Mouse (Mus musculus): ENCODE results near the gene Cenpk. TPM values are rescaled to one million over a fixed set of nuclear protein-coding genes. Genes with fewer than 3 reads are reported as not detected.
"Not testable (repeated sequence)": the region's sequence is repeated elsewhere in the genome, so short reads cannot be mapped to it uniquely, and the experiment has no call there.

The Cenpk gene
- polyA plus RNA-seq (2016; fragmentation: Nextera tagmentation; extraction: Ambion mirVana), result 89.4 and 92.6 TPM in 2 replicates

GRCm38 (mm10) chr13:104228384-104229066 lies at the start of gene Cenpk, which contains the start of gene Ppwd1:
Cenpk (plus strand) TSS chr13:104228611.
Ppwd1 (minus strand) TSS chr13:104228843.
- H3K27me3 ChIP-seq, result no peaks in the 10 kb centered on the region
- H3K9me3 ChIP-seq, result no peaks in the 10 kb centered on the region

GRCm38 (mm10) chr13:104178650-104179121 lies 49.7 kb upstream of the Cenpk start, which contains the start of gene Trim23:
Trim23 (plus strand) TSS chr13:104178797.
- H3K9me3 ChIP-seq, result no peaks in the 10 kb centered on the region
- peak within 1 kb of the TSS; percentile 85 for H3K9ac ChIP-seq (replicated peaks)
- H3K4me3 ChIP-seq (replicated peaks), result peak within 1 kb of the TSS; percentile 82
- H3K4me1 ChIP-seq (replicated peaks), result peaks cover 12% of the 10 kb centered on the region
- peak within 1 kb of the TSS; percentile 67 for H3K4me2 ChIP-seq
- H3K36me3 ChIP-seq, result peaks cover 25% of the 10 kb centered on the region
- under 1% methylated on average over 38 of the region's 38 CpGs for WGBS
- peak; percentile 99 for ATAC-seq (ENCODE audit: insufficient number of reproducible peaks, insufficient read depth, low FRiP score, low TSS enrichment, low read depth)
- no peaks in the 10 kb centered on the region for H3K27me3 ChIP-seq
- H3K27ac ChIP-seq, result peak within 1 kb of the TSS; percentile 84

More at GRCm38 (mm10) chr13:104228384-104229066, at the start of gene Cenpk, which contains the start of gene Ppwd1:
- peak; percentile 98 for ATAC-seq (ENCODE audit: insufficient number of reproducible peaks, insufficient read depth, low FRiP score, low TSS enrichment, low read depth)
- Histone ChIP-seq H3K9ac (replicated peaks) (peak within 1 kb of the TSS; percentile 83), H3K4me1 (replicated peaks) (peaks cover 9% of the 10 kb centered on the region), H3K36me3 (peaks cover 7% of the 10 kb centered on the region), H3K27ac (peak within 1 kb of the TSS; percentile 96), H3K4me2 (peak within 1 kb of the TSS; percentile 71), H3K4me3 (replicated peaks) (peak within 1 kb of the TSS; percentile 75)
- under 1% methylated on average over 55 of the region's 55 CpGs for WGBS

DNA sequence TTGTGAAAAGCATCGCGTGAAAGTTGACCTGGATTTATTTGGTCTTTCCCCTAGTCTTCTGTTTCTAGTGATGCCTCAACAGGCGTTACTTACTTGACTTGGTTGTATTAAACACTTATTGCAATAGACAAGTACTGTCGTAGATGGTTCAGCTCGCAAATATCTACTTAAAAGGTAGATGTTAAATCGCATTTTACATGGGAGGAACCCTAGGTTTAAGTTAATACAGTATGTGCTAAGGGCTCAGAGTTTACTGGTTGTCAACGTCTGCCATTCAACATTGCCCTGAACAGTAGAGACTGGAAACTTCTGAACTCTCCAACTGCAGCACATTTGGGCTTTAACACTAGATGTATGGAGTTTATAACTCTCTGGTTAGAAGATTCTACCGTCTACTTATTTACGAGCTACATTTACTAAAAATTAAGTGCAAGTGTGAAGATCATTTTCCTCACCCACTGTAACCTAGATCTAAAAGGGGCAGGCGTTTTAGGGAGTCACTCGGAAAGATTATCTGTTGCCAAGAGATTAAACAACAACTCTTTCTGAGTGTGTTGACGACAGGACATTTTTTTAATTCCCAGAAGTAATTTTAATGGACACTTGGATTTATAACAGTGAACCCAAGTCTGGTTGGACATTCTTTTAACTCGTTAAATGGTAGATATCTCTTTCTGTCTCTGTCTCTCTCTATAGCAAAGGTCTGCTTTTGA lies 49.1 kb upstream of the Cenpk start:
- 23% methylated on average over 13 of the region's 13 CpGs for WGBS
- peaks cover 30% of the 10 kb centered on the region for H3K36me3 ChIP-seq
- H3K9me3 ChIP-seq, result no peaks in the 10 kb centered on the region
- peak overlapping the region; percentile 85 for H3K9ac ChIP-seq (replicated peaks)
- peak overlapping the region; percentile 82 for H3K4me3 ChIP-seq (replicated peaks)
- H3K27me3 ChIP-seq, result no peaks in the 10 kb centered on the region
- ATAC-seq (ENCODE audit: insufficient number of reproducible peaks, insufficient read depth, low FRiP score, low TSS enrichment, low read depth), result no peak
- peak overlapping the region; percentile 66 for H3K4me2 ChIP-seq
- peaks cover 12% of the 10 kb centered on the region for H3K4me1 ChIP-seq (replicated peaks)
- H3K27ac ChIP-seq, result peak overlapping the region; percentile 83

DNA sequence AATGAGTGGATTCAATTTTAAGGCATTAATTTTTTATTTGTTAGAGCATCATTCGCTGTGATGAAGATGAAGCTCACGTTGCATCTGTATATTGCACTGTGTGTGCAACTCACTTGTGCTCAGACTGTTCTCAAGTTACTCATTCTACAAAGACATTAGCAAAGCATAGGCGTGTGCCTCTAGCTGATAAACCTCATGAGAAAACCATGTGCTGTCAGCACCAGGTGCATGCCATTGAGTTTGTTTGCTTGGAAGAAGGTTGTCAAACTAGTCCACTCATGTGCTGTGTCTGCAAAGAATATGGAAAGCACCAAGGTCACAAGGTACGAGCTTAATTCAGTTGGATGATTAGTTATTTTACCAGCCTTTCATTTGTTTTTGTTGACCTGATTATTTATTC lies 41.1 kb upstream of the Cenpk start:
- no peak overlapping the region for H3K9ac ChIP-seq (replicated peaks)
- H3K4me3 ChIP-seq (replicated peaks), result no peak overlapping the region
- H3K4me1 ChIP-seq (replicated peaks), result no peaks in the 10 kb centered on the region
- no peak overlapping the region for H3K4me2 ChIP-seq
- no peak for ATAC-seq (ENCODE audit: insufficient number of reproducible peaks, insufficient read depth, low FRiP score, low TSS enrichment, low read depth)
- H3K27me3 ChIP-seq, result no peaks in the 10 kb centered on the region
- no peaks in the 10 kb centered on the region for H3K9me3 ChIP-seq
- H3K36me3 ChIP-seq, result peaks cover 59% of the 10 kb centered on the region
- 93% methylated on average over 4 of the region's 4 CpGs for WGBS
- H3K27ac ChIP-seq, result no peak overlapping the region

DNA sequence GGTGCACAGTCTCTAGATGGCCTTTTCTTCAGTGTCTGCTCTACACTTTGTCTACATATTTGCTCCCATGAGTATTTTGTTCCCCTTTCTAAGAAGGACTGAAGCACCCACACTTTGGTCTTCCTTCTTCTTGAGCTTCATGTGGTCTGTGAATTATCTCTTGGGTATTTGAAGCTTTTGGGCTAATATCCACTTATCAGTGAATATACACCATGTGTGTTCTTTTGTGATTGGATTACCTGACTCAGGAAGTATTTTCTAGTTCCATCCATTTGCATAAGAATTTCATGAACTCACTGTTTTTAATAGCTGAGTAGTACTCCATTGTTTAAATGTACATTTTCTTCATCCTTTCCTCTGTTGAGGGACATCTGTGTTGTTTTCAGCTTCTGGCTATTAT lies 32.5 kb upstream of the Cenpk start:
- H3K27me3 ChIP-seq; H3K9ac ChIP-seq (replicated peaks); H3K4me3 ChIP-seq (replicated peaks); H3K27ac ChIP-seq; ATAC-seq (ENCODE audit: insufficient number of reproducible peaks, insufficient read depth, low FRiP score, low TSS enrichment, low read depth); H3K4me2 ChIP-seq; H3K4me1 ChIP-seq (replicated peaks); H3K9me3 ChIP-seq: not testable (repeated sequence)
- H3K36me3 ChIP-seq, result peaks cover 53% of the 10 kb centered on the region

DNA sequence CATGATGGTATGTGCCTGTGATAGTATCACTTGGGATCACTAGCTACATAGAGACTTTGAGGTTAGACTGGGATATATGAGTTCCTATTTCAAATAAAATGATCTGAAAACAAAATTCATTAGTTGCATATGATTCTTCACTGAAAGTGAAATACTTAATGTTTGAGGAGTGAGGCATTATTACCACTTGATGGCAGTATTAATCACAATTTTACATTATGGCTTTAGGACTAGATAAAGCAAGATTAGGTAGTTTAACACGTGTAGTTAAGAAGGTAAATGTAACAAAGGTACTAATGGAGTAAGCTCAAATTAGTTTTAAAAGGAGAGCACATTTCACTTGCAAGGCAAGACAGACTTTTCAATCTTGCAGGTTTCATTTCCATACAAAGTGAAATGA lies 24.1 kb upstream of the Cenpk start:
- no peak for ATAC-seq (ENCODE audit: insufficient number of reproducible peaks, insufficient read depth, low FRiP score, low TSS enrichment, low read depth)
- Histone ChIP-seq H3K27ac (no peak overlapping the region), H3K27me3 (no peaks in the 10 kb centered on the region), H3K36me3 (peaks cover 48% of the 10 kb centered on the region), H3K4me3 (replicated peaks) (no peak overlapping the region), H3K9ac (replicated peaks) (no peak overlapping the region), H3K9me3 (no peaks in the 10 kb centered on the region), H3K4me2 (no peak overlapping the region), H3K4me1 (replicated peaks) (no peaks in the 10 kb centered on the region)
- WGBS, result 71% methylated on average over 1 of the region's 1 CpGs

DNA sequence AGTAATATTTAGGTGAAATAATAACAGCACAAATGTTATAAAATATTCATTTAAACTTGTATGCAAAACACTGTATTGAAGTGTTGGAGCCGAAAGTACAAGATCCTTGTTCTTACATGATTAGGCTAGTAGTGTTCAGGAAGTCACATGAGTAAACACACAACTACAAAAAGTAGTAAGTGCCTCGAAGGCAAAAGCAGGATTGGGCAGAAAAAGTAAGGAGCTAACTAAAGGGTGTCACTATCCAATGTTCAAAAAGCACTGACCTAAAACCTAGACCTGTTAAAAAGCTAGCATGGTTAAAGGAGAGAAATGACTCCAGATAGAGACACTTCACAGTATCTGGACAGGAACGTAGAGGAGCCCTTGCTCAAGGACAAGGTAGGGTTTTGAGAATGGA lies 933 bp upstream of the Cenpk start:
- H3K27me3 ChIP-seq, result no peaks in the 10 kb centered on the region
- no peaks in the 10 kb centered on the region for H3K9me3 ChIP-seq
- H3K4me2 ChIP-seq, result peak overlapping the region; percentile 71
- ATAC-seq (ENCODE audit: insufficient number of reproducible peaks, insufficient read depth, low FRiP score, low TSS enrichment, low read depth), result no peak
- WGBS, result 71% methylated on average over 3 of the region's 3 CpGs
- peaks cover 9% of the 10 kb centered on the region for H3K4me1 ChIP-seq (replicated peaks)
- no peak overlapping the region for H3K27ac ChIP-seq
- peak overlapping the region; percentile 75 for H3K4me3 ChIP-seq (replicated peaks)
- peak overlapping the region; percentile 83 for H3K9ac ChIP-seq (replicated peaks)
- H3K36me3 ChIP-seq, result peaks cover 7% of the 10 kb centered on the region

DNA sequence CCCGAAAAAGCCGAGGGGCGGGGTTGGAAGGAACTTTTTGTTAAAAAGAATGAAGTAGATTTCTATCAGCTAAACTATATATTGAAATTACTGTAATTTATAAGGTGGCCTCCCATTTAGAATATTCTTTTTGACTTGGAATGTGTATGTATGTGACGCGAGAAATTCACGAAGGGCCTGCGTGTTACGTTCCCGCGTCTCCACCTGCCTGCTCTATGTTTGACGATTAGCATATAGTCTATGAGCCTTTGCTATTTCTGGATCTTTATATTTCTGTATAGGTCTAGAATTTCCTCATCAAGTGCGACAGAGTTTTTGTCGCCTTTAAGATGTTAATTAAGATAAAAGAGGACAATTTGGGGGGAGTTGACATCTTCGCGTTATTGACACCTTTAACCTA lies 770 bp downstream of the Cenpk start:
- peak overlapping the region; percentile 75 for H3K4me3 ChIP-seq (replicated peaks)
- peak overlapping the region; percentile 96 for H3K27ac ChIP-seq
- H3K9ac ChIP-seq (replicated peaks), result peak overlapping the region; percentile 83
- no peaks in the 10 kb centered on the region for H3K27me3 ChIP-seq
- no peaks in the 10 kb centered on the region for H3K9me3 ChIP-seq
- peak; percentile 50; the same call in 1 of the 2 replicates for ATAC-seq (ENCODE audit: insufficient number of reproducible peaks, insufficient read depth, low FRiP score, low TSS enrichment, low read depth)
- H3K36me3 ChIP-seq, result peaks cover 7% of the 10 kb centered on the region
- H3K4me2 ChIP-seq, result peak overlapping the region; percentile 71
- WGBS, result 6% methylated on average over 15 of the region's 15 CpGs
- H3K4me1 ChIP-seq (replicated peaks), result peaks cover 9% of the 10 kb centered on the region

- Histone ChIP-seq H3K27ac (no peak overlapping the region), H3K4me3 (replicated peaks) (no peak overlapping the region), H3K4me1 (replicated peaks) (no peaks in the 10 kb centered on the region), H3K9ac (replicated peaks) (no peak overlapping the region), H3K27me3 (no peaks in the 10 kb centered on the region), H3K36me3 (no peaks in the 10 kb centered on the region), H3K9me3 (peaks cover 3% of the 10 kb centered on the region; the same call in 1 of the 2 replicates), H3K4me2 (no peak overlapping the region)
- WGBS, result 94% methylated on average over 3 of the region's 3 CpGs
- no peak for ATAC-seq (ENCODE audit: insufficient number of reproducible peaks, insufficient read depth, low FRiP score, low TSS enrichment, low read depth)
Measured at GRCm38 (mm10) chr13:104258997-104259396, 30.6 kb downstream of the Cenpk start.

GRCm38 (mm10) chr13:104285031-104285431 lies 56.6 kb downstream of the Cenpk start:
- Histone ChIP-seq H3K4me1 (replicated peaks) (no peaks in the 10 kb centered on the region; the same call in 1 of the 2 replicates), H3K36me3 (no peaks in the 10 kb centered on the region), H3K27me3 (no peaks in the 10 kb centered on the region), H3K9me3 (no peaks in the 10 kb centered on the region), H3K4me2 (peak overlapping the region; percentile 76), H3K27ac (peak overlapping the region; percentile 75; the same call in 1 of the 2 replicates), H3K4me3 (replicated peaks) (no peak overlapping the region), H3K9ac (replicated peaks) (no peak overlapping the region)
- 3% methylated on average over 2 of the region's 2 CpGs for WGBS
- ATAC-seq (ENCODE audit: insufficient number of reproducible peaks, insufficient read depth, low FRiP score, low TSS enrichment, low read depth), result no peak

DNA sequence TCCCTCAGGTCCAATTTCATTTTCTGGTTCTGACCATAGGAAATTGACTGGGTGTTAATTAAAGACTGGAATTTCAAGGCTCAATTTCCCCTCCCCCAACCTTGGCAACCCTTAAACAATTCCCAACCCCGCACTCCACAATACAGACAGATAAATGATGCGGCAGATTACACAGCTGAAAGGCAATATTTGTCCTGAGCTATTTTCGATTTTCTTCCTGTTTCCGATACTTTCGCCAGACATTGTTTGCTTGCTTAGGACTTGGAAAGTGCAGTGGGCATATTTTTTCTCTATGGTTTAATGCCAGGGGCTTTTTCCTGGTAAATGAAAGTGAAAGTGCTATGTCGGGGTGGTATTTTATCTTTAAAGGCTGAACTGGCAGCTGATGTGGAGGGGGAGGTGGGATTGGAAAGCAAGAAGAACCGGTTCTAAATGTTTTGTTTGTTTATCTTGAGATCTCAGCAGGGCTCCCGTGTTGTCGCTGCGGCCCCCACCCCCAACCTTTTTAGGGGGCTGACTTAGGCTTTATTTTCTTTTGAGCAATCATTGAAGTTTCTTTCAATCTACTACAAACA lies 57.4 kb downstream of the Cenpk start:
- Histone ChIP-seq H3K9ac (replicated peaks) (peak overlapping the region; percentile 53), H3K36me3 (no peaks in the 10 kb centered on the region), H3K4me2 (peak overlapping the region; percentile 76), H3K9me3 (no peaks in the 10 kb centered on the region), H3K4me3 (replicated peaks) (peak overlapping the region; percentile 40), H3K4me1 (replicated peaks) (no peaks in the 10 kb centered on the region; the same call in 1 of the 2 replicates), H3K27ac (peak overlapping the region; percentile 75), H3K27me3 (no peaks in the 10 kb centered on the region)
- ATAC-seq (ENCODE audit: insufficient number of reproducible peaks, insufficient read depth, low FRiP score, low TSS enrichment, low read depth), result no peak
- whole genome bisulfite sequencing, result 3% methylated on average over 10 of the region's 10 CpGs
